Mouse (Mus musculus) heart, postnatal 0 days (tissue): Measurements from ENCODE around the gene Rusc2.

Source experiments
- CTCF ChIP-seq: IDR thresholded peaks from 2 replicates; pipeline ENCODE4 v1.5.1; 2016; ENCODE audit warnings: antibody characterized with exemption, control low read depth, low read depth
- EP300 ChIP-seq: IDR thresholded peaks from 2 replicates; pipeline ENCODE4 v1.6.1; 2016; ENCODE audit warnings: antibody characterized with exemption, low read depth

- TF ChIP-seq CTCF (no peak), EP300 (no peak)
Observed at GRCm38 (mm10) chr4:43416071-43416490, 34.3 kb downstream of the Rusc2 start.
